Mouse (Mus musculus) kidney, adult 11 months (tissue): ENCODE results near the gene Kcnd2.

ENCODE experiments used
- DNase-seq: peaks from one replicate; pipeline ENCODE4 v3.0.0; 2022

The Kcnd2 gene

GRCm38 (mm10) chr6:21692861-21693350 is 477.6 kb downstream of the Kcnd2 start:
- DNase-seq, result no peak

GRCm38 (mm10) chr6:21697641-21698040 is 482.3 kb downstream of the Kcnd2 start:
- no peak for DNase-seq

- no peak for DNase-seq
Observed at GRCm38 (mm10) chr6:21701131-21701530, 485.8 kb downstream of the Kcnd2 start.

GRCm38 (mm10) chr6:21709228-21709627 is 493.9 kb downstream of the Kcnd2 start:
- DNase-seq, result no peak

GRCm38 (mm10) chr6:21719121-21719520 is 503.8 kb downstream of the Kcnd2 start:
- DNase-seq, result no peak

GRCm38 (mm10) chr6:21722238-21722637 is 506.9 kb downstream of the Kcnd2 start:
- DNase-seq, result no peak

- no peak for DNase-seq
Observed at GRCm38 (mm10) chr6:21740606-21741005, 525.3 kb downstream of the Kcnd2 start.

GRCm38 (mm10) chr6:21744615-21745266 is 529.4 kb downstream of the Kcnd2 start:
- DNase-seq, result no peak

GRCm38 (mm10) chr6:21747536-21747935 is 532.2 kb downstream of the Kcnd2 start:
- DNase-seq, result no peak

GRCm38 (mm10) chr6:21767787-21768221 is 552.5 kb downstream of the Kcnd2 start:
- DNase-seq, result no peak

- peak; percentile 6 for DNase-seq
Observed at GRCm38 (mm10) chr6:21768745-21769446, 553.6 kb downstream of the Kcnd2 start.

- DNase-seq, result no peak
Observed at GRCm38 (mm10) chr6:21769447-21769809, 554.1 kb downstream of the Kcnd2 start.

GRCm38 (mm10) chr6:21774213-21774916 is 559.1 kb downstream of the Kcnd2 start:
- DNase-seq, result no peak
